Mouse (Mus musculus): ENCODE results near the gene Pmfbp1.

DNA sequence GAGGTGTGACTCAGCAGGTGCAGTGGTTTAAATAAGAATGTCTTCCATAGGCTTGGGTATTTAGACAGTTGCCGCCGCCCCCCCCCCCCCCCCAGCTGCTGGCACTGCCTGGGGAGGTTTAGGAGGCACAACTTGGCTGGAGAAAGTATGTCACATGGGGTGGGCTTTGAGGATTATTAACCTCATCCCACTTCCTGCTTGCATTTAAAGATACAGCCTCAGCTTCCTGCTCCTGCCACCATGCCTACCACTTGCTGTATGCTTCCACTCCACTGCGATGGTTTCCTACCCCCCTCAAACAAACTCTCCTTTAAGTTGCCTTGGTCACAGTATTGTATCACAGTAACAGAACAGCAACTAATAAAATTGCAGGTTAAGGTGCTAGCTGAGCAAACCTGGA, 50.2 kb downstream of the Pmfbp1 start:
- TF ChIP-seq GATA1 (IDR thresholded peaks at IDR 0.05; ENCODE audit: low read length) (no peak), TAL1 (IDR thresholded peaks at IDR 0.05; ENCODE audit: low read length) (no peak)
